Mouse (Mus musculus) right cerebral cortex, postnatal 36 days (tissue): ENCODE results near the gene Plekhm2.

ENCODE experiments used
- DNase-seq, 2 experiments: peaks; one replicate each; pipeline ENCODE4 v3.0.0; 2022; ENCODE audit warnings: low spot score in 2 of 2, mixed read lengths in 1 of 2

Plekhm2 gene

DNA sequence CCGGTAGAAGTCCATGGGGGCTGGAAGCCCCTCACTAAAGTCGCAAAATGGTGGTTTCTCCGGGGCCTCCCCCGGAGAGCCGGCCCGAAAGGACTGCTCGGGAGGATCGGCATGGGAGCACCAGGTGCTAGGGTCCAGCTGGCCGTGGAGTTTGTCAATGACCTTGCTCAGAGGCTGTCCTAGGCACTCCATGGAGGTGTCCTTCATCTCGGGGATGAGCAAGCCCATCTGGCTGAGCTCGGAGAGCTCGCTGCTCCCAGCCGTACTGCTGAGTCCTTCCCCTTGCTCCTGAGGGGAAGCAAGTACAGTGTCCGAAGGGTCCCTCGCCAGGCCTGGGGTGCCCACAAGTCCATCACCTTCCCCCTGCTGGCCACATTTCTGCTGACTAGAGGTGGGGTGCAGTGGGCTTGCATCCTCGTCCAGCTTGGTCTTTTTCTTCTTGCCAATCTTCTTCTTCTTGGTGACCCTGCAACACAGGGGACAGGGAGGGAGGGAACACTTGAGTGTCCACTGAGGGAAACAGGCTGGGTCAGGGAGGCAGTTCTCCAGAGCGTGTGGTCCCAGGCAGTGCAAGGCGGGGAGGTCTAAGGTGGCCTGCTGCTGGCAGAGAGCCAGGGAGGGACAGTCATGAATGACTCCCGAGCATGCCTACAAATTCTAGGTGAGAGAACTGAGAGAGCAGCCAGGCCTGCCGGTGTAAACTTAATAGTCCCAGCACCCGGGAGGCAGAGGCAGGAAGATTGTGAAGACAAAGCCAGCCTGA lies 32.4 kb downstream of the Plekhm2 start:
- DNase-seq: no peak

DNA sequence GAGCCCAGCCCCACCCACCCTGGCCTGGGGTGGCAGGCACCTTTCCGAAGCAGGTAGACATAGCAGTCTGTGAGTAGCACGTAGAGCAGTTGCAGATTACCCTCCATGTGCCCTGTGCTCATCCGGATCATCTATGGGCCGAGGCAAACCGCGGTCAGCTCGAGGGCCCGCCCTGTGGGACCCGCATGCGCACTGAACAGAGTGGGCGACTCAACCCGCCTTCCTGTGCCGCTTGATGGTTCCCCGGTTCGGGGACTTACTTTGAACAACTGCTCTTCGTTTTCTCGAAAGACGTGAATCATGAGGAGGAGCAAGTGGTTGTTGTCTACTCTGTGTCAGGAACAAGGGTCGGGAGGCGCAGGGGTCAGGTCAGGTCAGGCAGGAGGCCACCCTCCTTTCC lies 33.4 kb downstream of the Plekhm2 start:
- DNase-seq: no peak

DNA sequence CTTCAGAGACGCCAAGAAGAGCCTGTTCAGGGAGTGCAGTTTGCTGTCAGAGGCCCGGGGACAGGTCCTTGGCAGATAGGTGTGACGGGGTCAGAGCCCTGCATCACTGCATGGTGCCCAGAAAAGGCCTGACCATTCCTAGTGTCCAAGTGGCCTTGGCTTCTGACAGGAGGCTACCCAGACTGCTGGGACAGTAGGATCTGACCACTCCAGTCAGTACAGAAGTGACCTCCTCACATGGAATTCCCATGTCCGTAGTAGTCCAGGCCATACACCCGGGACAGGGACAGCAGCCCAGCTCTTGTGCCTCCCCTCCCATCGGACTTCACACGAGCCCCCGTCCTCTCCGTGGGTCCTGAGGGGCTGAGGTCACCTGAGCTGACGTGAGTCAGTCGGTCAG lies 34.7 kb downstream of the Plekhm2 start:
- DNase-seq: no peak

DNA sequence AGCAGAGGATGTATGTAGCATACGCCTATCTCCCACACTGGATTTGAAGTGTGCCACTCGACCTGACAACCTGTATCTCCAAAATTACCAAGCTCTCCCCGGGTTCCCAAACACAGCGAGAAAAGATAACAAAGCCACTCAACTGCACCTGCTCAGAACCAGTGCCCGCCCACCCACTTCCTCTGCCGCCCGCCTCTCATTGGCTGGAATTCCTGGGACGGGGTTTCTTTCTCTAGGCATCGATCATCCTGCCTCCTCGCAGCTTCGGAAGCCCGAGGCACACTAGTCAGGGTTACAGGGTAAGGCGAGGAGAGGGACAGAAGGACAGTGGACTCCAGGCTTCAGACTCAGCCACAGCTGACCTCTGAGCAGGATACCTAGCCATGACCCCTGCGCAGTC lies 36.0 kb downstream of the Plekhm2 start:
- no peak for DNase-seq

DNA sequence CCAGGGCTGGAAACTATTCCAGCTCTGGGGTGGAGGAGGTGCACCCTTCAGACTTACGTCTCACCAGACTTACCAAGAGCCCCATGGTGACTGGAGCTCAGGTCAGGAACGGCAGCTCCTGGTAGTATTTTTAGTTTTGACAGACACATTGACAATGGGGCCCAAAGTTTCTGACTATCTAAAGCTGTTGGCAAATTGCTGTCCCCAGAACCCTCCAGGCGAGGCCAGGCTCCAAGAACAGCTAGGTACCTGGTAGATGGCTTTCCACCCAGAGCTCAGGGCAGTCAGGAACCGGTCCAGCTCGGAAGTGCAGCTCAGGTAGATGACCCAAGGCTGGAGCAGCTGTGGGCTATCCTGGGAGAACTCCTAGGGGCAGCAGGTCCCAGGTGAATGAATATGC lies 37.2 kb downstream of the Plekhm2 start:
- DNase-seq: no peak

DNA sequence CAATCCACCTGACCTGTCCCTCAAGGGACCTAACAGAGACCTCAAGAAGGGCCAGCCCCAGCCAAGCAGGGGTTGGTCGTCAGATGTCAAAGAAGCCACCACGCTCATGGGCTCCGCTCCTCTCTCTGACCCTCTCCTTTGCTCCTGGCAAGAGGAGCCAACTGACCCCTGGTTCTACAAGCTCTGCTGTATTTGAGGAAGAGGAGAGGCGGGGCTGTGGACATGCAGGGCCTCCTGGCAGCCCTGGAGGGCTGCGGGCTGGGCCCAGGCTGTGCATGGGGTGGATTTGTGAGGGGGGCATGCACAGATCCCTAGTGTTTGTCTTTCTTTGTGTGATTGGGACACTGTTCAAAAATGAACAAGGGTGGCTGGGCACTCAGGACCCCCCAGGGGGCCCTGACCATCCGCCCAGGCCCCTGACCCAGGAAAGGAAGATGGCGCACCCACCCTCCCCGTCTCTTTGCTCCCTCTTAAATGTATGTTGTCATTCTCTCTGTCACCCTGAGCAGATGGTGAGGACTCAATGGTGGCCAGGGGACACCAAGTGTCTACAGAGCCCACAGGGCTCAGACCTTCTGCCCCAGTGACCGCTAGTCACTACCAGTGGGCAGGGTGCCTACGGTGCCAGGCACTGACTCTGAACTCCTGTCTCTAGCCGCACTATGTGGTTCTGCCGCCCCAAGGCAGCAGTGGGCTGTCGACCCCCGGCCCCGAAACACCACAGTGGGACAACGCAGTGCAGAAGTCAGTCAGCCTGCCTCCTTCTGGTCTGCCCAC lies 38.7 kb downstream of the Plekhm2 start:
- DNase-seq: no peak

DNA sequence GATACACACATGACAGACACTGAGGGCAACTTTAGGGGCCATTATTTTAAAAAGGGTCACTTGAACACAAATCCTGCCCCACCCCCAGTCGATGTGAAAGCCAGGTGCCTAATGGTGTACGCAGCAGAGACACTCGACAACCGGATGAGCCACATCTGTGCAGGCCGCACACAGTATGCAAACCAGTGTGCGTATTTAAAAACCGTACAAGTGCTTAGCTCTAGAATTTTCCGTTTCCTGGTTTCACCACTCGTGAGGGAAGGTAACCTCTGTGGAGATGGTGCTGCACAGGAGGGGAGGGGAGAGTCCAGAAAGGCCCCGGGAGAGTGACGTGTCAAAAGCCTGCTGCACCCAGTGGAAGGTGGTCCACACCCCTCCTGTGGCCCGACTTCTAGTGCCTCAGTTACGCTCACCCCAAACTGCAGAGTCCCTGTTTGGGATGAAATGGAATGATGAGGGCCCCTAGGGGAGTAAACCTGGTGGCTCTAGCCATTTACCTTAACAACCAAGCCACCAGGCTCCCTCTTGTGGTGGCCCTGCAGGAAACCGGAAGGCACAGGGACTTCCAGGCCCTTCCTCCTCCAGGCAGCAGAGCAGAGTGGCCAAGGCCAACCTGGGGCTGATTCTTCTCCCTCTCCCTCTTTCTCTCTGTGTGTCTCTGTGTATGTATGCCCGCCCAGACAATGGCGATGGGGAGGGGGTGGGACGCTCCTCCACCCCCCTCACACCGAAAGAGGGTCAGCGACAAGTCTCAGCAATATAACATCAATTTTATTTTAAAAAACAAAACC lies 39.5 kb downstream of the Plekhm2 start:
- DNase-seq: no peak

DNA sequence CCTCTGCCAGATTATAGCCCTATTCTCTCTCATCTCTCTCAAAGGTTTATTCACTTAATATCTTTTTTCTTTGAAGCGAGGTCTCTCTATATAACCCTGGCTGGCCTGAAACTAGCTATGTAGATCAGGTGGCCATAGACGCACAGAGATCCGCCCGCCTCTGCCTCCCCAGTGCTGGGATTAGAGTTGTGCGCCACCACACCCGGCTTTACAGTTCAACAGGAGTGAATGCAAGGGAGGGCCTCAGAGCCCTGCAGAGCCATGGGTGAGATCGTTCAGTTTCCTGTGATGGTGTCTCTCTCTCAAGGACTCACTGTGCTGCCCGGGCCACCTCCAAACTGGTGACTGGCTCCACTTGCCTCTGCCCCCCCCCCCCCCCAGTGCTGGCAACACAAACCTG lies 40.6 kb downstream of the Plekhm2 start:
- DNase-seq: no peak

DNA sequence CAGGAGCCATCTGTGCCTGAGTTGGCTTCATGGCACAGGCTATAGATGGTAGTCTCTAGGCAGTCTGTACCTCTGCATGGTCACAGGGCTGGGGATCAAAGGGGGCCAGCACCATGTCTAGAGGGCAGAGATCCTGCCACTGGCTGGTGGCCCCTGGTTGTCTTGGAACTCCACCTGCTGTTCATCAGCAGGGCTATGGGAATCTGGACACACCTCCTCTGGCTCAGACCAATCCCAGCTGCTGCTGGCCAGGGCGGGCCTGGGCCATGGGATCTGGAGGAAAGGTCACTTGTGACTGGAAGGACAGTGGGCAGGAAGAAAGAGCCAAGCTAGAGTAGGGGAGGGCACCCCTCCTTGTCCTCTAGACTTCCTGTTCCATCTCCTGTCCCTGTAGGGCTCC lies 41.0 kb downstream of the Plekhm2 start, which contains the start of gene Slc25a34:
Slc25a34 (minus strand) TSS at position 156 of the 400 bp plus-strand sequence.
- DNase-seq: no peak

DNA sequence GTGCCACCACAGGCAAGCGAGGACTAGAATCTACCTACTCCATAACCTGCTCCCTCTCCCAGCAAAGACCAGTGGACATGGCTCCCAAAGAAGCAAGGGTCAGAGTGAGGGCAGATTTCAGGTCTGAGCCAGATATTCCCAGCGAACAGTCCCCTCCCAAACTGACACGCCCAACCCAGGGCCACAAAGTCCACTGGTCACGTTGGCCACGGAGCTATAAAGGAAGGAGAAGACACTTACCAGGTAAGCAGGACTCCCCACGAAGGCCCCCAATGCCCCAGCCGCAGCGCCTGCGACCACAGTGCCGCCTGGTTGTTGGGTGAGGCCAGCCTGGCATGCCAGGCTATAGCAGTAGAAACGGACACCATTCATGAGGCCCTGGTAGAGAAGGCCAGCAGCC lies 41.7 kb downstream of the Plekhm2 start:
- no peak for DNase-seq

DNA sequence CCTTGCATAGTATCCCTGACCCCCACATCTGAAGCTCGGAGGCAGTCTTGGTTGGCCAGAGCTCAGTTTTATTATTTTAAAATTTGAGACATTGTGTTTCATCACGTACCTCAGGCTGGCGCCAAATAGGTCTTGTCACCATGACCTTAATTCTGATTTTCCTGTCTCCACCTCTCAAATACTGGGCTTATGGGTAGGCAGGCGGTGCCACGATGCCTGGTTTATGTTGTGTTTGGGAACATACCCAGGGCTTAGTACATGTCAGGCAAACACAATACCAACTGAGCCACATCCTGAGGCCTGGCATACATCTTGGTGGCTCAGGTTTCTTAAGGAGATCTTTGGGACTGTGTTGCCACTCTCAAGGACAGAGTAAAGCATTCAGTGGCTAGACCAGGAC lies 42.1 kb downstream of the Plekhm2 start:
- DNase-seq: no peak

DNA sequence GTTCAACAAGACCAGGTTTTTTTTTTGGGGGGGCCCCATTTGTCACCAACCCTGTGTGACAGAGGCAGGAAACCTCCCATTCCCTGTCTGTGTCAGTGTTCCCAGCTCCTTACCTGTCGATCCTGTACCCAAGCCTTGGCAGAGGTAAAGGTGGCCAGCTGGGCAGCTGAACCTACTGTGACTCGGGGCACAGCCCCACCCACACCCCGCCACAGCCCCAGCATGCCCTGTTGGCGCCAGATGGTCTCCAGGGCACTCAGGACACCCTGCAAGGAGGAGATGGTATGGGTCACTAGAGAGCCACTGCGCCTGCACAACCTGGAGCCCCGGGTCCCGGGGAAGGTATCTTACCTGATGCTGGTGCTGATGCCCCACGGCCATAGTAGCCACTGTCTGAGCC lies 42.6 kb downstream of the Plekhm2 start:
- DNase-seq: no peak

DNA sequence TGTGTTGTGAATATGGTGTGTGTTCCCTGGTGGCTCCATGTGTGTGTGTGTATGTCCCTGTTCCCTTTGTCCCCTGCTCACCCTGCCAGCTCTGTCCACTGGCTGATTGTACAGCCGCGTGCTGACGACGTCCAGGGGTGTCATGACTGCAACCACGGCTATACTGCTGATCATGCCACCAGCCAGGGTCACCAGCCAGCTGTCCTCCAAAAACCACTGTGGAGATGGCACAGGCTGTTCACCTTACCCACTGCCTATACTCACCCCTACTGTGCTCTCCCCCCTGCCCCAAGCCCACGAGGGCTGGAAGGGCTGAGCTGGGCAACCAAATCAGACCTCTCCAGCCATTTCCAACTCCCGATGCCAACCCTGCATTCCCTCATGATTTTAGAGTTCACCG lies 43.4 kb downstream of the Plekhm2 start:
- no peak for DNase-seq

DNA sequence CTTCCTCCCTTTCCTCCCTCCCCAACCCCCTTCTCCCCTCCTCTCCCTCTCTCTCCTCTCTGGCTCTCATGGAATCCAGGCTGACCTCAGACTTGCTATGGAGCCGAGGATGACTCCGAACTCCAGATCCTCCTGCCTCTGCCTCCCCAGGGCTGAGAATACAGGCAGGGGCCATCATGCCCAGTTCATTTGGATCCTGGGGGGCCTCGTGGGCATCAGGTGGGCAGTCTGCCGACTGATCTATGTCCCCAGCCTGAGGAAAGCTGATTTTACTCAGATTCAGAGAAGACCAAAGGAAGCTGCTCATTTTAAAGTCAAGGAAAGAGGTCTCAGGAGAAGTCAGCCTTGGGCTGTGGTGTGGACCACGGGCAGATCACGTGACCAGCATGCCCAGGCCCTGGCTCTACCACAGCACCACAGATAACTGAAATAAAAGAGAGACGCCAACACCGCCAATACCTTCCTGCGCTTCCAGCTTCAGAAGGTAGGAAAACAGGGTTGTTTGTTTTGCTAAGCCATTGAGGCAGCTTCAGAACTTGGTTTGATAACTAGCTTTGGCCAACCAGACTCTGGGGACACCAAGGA lies 45.3 kb downstream of the Plekhm2 start:
- DNase-seq: no peak

DNA sequence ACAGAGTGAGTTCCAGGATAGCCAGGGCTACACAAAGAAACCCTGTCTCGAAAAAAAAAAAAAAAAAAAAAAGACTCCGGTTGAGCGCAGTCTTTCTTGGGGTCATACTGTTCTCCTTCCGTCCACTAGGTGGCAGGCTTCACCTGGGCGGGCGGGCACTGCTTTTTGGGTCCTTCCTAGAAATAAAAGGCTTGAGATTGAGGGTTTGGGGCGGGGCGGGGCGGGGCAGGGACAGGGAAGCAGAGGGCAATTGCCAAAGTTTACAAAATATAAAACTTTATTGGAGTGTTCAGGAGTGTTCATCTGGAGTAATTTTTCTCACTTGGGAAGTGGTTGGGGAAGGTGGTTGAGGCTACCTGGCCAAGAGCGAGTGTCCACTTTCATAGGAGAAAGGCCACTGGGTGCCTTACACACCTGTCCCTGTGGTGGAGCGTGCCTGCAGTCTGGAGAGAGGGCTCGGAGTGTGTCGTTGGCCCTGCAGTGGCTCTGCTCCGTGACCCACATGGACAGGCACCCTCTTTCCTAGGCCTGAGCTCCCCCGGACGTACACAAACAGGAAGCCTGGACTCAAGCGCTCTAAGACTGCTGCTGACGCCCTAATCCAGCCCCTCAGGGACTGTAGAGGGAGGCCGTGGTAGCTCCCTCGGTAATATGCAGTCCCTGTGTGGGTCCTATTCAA lies 46.0 kb downstream of the Plekhm2 start, which contains the start of gene Tmem82:
Tmem82 (minus strand) TSS at position 69 of the 679 bp plus-strand sequence.
- no peak for DNase-seq

DNA sequence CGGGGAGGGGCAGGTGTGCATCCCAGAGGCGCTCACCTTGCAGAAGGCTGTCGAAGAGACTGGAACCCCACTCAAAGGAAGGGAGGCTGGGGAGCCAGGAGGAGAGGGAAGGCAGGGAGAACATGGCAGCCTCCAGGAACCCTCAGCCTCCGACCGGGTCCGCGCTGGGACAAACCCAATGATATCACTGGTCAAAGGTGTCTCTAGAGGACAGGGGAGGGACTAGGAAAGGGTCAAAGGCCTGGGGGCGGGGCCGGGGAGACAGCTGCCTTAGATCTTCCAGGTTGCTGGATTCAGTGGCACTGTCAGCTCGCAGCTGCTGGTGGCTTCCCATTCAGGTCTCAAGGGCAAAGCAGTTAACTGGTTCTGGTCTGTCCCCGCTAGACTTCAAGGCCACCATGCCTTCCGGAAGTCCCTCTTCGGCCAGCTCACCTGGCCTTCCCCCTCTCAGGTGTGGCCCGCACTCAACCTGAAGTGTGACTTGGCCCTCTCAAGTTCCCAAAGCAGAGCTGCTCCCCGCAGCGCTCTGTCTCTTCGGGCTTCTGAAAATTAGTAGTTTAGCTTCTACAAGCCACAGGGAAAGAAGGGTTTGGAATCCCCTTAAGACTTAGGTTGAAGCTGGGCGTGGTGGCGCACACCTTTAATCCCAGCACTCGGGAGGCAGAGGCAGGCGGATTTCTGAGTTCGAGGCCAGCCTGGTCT lies 46.7 kb downstream of the Plekhm2 start:
- no peak for DNase-seq

DNA sequence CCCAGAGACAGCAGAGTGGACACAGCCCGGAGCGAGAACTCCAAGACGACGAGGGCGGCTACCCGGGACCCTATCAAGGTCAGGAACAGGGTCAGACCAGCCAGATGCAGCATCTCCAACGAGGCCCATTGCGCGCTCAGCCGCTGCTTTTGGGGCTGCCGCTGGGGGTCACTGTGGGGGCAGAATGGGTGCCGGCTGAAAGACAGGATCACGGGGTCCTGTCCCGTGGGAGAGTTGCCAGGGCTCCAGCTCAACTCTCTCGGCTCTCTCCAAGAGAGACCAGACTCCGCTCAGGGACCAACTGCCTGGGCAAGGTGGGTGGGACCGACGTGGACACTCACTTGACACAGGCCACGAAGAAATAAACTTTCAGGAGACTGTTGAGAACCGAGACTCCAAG lies 47.4 kb downstream of the Plekhm2 start:
- DNase-seq: peak in 1 of 2 experiments; percentile 33

DNA sequence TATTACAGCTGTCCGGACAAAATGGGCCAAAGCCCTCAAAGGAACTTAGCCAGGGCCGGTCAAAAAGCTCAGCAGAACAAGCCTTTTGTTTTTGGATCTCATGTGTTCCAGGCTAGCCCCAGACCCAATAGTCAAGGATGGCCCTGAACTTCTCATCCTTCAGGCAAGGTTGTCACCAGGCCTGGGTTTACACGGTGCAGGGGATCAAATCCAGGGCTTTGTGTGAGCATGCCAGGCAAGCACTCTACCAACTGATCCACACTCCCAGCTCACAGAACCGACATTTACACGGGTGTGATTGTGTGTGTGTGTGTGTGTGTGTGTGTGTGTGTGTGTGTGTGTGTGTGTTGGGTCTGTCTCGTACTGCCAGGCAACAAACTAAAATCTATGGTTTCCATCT lies 47.9 kb downstream of the Plekhm2 start:
- no peak for DNase-seq

DNA sequence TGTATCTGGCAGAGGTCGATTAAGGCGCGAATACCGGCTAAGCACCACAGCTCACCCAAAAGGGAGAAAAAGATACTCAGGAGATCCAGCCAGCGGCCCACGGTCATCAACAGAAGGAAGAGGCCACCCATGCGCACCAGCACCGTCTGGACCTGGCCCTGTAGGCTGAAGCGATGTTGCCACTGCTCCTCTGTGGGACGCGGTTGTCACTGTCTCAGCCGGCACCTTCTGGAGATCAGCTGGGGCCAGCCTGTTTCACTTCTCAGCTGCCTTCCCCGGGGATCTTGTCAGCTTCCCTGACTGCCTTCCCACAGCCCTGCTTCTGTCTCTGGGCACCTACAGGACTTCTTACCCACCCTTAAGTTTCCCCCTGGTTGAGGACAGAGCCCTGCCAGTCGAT lies 49.8 kb downstream of the Plekhm2 start:
- no peak for DNase-seq

DNA sequence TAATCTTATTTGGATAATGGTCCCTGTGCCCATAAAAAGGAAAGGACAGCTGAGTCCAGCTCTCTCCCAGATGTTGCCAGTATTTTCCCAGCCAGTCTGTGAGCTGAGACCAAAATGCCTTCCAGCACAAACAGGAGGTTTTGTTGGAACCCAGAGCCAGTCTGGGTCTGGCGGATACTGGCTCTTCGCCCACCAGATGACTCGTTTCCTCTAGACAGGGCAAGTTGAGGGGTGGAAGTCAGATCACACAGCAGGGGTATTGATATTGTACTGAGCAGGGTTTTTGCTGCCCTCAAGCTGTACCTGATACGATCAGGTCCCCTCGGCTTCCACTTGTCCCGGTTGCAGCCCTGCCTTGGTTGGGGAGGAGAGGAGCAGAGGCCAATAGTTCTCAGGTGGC lies 55.2 kb downstream of the Plekhm2 start:
- DNase-seq: no peak

DNA sequence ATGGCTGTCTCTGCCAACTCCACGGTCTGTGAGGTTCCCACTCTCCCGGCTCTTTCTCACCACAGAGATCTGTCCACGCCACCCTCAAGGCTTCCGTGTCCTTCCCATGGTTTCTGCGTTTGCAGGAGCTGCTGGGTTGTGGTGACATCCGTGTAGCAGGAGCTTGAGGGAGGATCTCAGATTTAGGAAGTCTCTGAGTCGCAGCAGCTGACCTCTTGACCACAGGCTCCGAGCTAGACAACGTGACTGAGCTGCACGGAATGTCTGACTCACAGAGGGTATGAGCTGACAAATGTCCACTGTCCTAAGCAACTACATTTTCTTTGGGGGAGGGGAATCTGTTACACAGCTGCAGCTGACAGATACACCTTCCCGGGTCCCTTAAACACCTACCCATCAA lies 58.8 kb downstream of the Plekhm2 start, which contains the start of gene Fblim1:
Fblim1 (minus strand) TSS at position 236 of the 400 bp plus-strand sequence.
- no peak for DNase-seq
